Comparison of ENCODE assay signal across 10 mouse cellular contexts in genomic region chr16:20534617-20535295, GRCm38 (mm10). TPM values are rescaled to one million over a fixed set of nuclear protein-coding genes. Genes with fewer than 3 reads are reported as not detected.
DNase-seq lines count a peak whose midpoint lies in the region; ATAC-seq and TF ChIP-seq lines count a peak whose summit lies in the region.
"Had no signal": no experiment of that assay in that cellular context is flagged by ENCODE, and none has a peak within 500 bp of the region (broad histone marks: within the 10 kb centered on the region; RNA-seq: fewer than 3 reads in every experiment).

No protein-coding gene starts in this region.

- ATAC-seq in forebrain, embryonic 16.5 days, result no peak
- ATAC-seq in kidney, embryonic 15.5 days (replicated peaks; ENCODE audit: low FRiP score), result no peak
- no peak for ATAC-seq in liver, embryonic 12.5 days

- no peak for TF ChIP-seq CTCF in MEL (IDR thresholded peaks at IDR 0.05 in 2 of 3, conservative IDR thresholded peaks at IDR 0.05 in 1 of 3; ENCODE audit: control insufficient read depth in 1 of 3, insufficient read depth in 1 of 3, low read depth in 2 of 3, low read length in 3 of 3, poor library complexity in 1 of 3, severe bottlenecking in 1 of 3)

- H3K9me3 ChIP-seq in forebrain, embryonic 10.5 days, result no peaks in the 10 kb centered on the region
- no peaks in the 10 kb centered on the region for H3K9me3 ChIP-seq in forebrain, embryonic 16.5 days (ENCODE audit: control insufficient read depth, low read length)
- no peaks in the 10 kb centered on the region for H3K9me3 ChIP-seq in kidney, embryonic 15.5 days (replicated peaks)
- no peaks in the 10 kb centered on the region for H3K9me3 ChIP-seq in MEL (replicated peaks; ENCODE audit: insufficient read depth, low read length)
- no peaks in the 10 kb centered on the region for H3K9me3 ChIP-seq in liver, embryonic 12.5 days (replicated peaks)
- H3K9me3 ChIP-seq: embryonic facial prominence, embryonic 12.5 days had no signal

- WGBS in forebrain, embryonic 10.5 days, result 54% methylated on average over 10 of the region's 10 CpGs
- WGBS in forebrain, embryonic 16.5 days, result 47% methylated on average over 10 of the region's 10 CpGs
- 48% methylated on average over 10 of the region's 10 CpGs for WGBS in kidney, embryonic 15.5 days
- 37% methylated on average over 10 of the region's 10 CpGs for WGBS in liver, embryonic 12.5 days (ENCODE audit: insufficient replicate concordance)

- no peak overlapping the region for H3K27ac ChIP-seq in forebrain, embryonic 10.5 days
- H3K27ac ChIP-seq in forebrain, embryonic 16.5 days (ENCODE audit: low read length), result no peak overlapping the region
- H3K27ac ChIP-seq in kidney, embryonic 15.5 days, result no peak overlapping the region
- no peak overlapping the region for H3K27ac ChIP-seq in MEL (ENCODE audit: control insufficient read depth, low read depth, low read length)
- H3K27ac ChIP-seq in liver, embryonic 12.5 days, result no peak overlapping the region

- no peak for DNase-seq in forebrain, embryonic 10.5 days (ENCODE audit: extremely low spot score, low spot score)
- DNase-seq in kidney, postnatal 25 days, result no peak
- DNase-seq in MEL (ENCODE audit: low read depth, low spot score), result no peak
- DNase-seq in spleen, adult 18-20 months, result no peak
- DNase-seq in layer of hippocampus, postnatal 14 days (ENCODE audit: low spot score in 2 of 2), result no peak

- TF ChIP-seq RAD21 in MEL (IDR thresholded peaks at IDR 0.05; ENCODE audit: low read depth, low read length), result no peak

- no peak overlapping the region for H3K4me2 ChIP-seq in forebrain, embryonic 16.5 days (ENCODE audit: low read length)
- H3K4me2 ChIP-seq in kidney, embryonic 15.5 days, result peak overlapping the region; percentile 40
- peak overlapping the region; percentile 88 for H3K4me2 ChIP-seq in liver, embryonic 12.5 days

- TF ChIP-seq POLR2A in MEL (IDR thresholded peaks at IDR 0.05; ENCODE audit: control insufficient read depth in 1 of 2, insufficient read depth in 1 of 2, low read depth in 1 of 2, low read length in 2 of 2, poor library complexity in 1 of 2), result no peak; a peak in 1 of 4 replicates

- TF ChIP-seq EP300 in MEL (IDR thresholded peaks at IDR 0.05; ENCODE audit: low read depth in 1 of 2, low read length in 2 of 2), result no peak

- H3K4me1 ChIP-seq in forebrain, embryonic 10.5 days, result peaks cover 27% of the 10 kb centered on the region
- H3K4me1 ChIP-seq in forebrain, embryonic 16.5 days (replicated peaks; ENCODE audit: control insufficient read depth, insufficient read depth, low read length), result peaks cover 26% of the 10 kb centered on the region
- H3K4me1 ChIP-seq in kidney, embryonic 15.5 days, result peaks cover 23% of the 10 kb centered on the region
- H3K4me1 ChIP-seq in MEL (ENCODE audit: control insufficient read depth in 1 of 2, insufficient read depth in 2 of 2, low read length in 2 of 2), result peaks cover 9 to 35% of the 10 kb centered on the region in 2 experiments
- peaks cover 38% of the 10 kb centered on the region for H3K4me1 ChIP-seq in liver, embryonic 12.5 days

- peaks cover 24% of the 10 kb centered on the region for H3K79me2 ChIP-seq in MEL (ENCODE audit: control insufficient read depth, insufficient read depth, low read length, poor library complexity)

- peaks cover 71% of the 10 kb centered on the region for H3K36me3 ChIP-seq in forebrain, embryonic 10.5 days (replicated peaks)
- peaks cover 22% of the 10 kb centered on the region for H3K36me3 ChIP-seq in forebrain, embryonic 16.5 days (ENCODE audit: control insufficient read depth, insufficient read depth)
- peaks cover 64% of the 10 kb centered on the region for H3K36me3 ChIP-seq in kidney, embryonic 15.5 days
- H3K36me3 ChIP-seq in MEL (ENCODE audit: control insufficient read depth in 1 of 2, insufficient read depth in 2 of 2, low read length in 2 of 2), result peaks cover 0 to 33% of the 10 kb centered on the region in 2 experiments; a peak in 2 of 4 replicates
- H3K36me3 ChIP-seq in liver, embryonic 12.5 days, result peaks cover 67% of the 10 kb centered on the region

- no peak overlapping the region for H3K9ac ChIP-seq in forebrain, embryonic 16.5 days (replicated peaks; ENCODE audit: low read depth, low read length)
- H3K9ac ChIP-seq in kidney, embryonic 15.5 days, result no peak overlapping the region
- peak overlapping the region; percentile 35; the same call in 1 of the 2 replicates for H3K9ac ChIP-seq in MEL (ENCODE audit: control insufficient read depth, low read depth, low read length, poor library complexity, severe bottlenecking)
- no peak overlapping the region for H3K9ac ChIP-seq in liver, embryonic 12.5 days

- H3K27me3 ChIP-seq in forebrain, embryonic 10.5 days (ENCODE audit: poor library complexity, severe bottlenecking), result no peaks in the 10 kb centered on the region
- no peaks in the 10 kb centered on the region for H3K27me3 ChIP-seq in forebrain, embryonic 16.5 days (replicated peaks; ENCODE audit: control insufficient read depth, insufficient read depth, low read length)
- H3K27me3 ChIP-seq in kidney, embryonic 15.5 days, result no peaks in the 10 kb centered on the region
- no peaks in the 10 kb centered on the region for H3K27me3 ChIP-seq in MEL (ENCODE audit: control insufficient read depth in 1 of 2, insufficient read depth in 2 of 2, low read length in 2 of 2)
- no peaks in the 10 kb centered on the region for H3K27me3 ChIP-seq in liver, embryonic 12.5 days (replicated peaks)
- H3K27me3 ChIP-seq: embryonic facial prominence, embryonic 12.5 days had no signal

- H3K4me3 ChIP-seq in forebrain, embryonic 10.5 days, result peak overlapping the region; percentile 94
- H3K4me3 ChIP-seq in forebrain, embryonic 16.5 days (replicated peaks; ENCODE audit: low read length), result no peak overlapping the region
- no peak overlapping the region; the same call in 1 of the 2 replicates for H3K4me3 ChIP-seq in kidney, embryonic 15.5 days (replicated peaks)
- H3K4me3 ChIP-seq in MEL (ENCODE audit: control insufficient read depth in 1 of 2, insufficient read depth in 1 of 2, low read depth in 2 of 2, low read length in 2 of 2), result peak overlapping the region in 1 of 2 experiments; percentile 35; a peak in 2 of 4 replicates
- H3K4me3 ChIP-seq in liver, embryonic 12.5 days, result peak overlapping the region; percentile 88; the same call in 1 of the 2 replicates

RNA-seq across cellular contexts. Expression of gene Ap2m1, which starts 0.5 kb away (rescaled TPM):
- polyA plus RNA-seq in forebrain, embryonic 10.5 days (2016; fragmentation: Nextera tagmentation; extraction: Ambion mirVana), result 628 and 638 TPM in 2 replicates
- 1,152 and 1,198 TPM in 2 replicates for polyA plus RNA-seq in forebrain, embryonic 16.5 days (2015; fragmentation: Nextera tagmentation; extraction: Ambion mirVana)
- 633 and 651 TPM in 2 replicates for polyA plus RNA-seq in kidney, embryonic 15.5 days (2015; fragmentation: Nextera tagmentation; extraction: Ambion mirVana)
- 185 and 199 TPM in 2 replicates for total RNA-seq in MEL (2012; rRNA removed)
- 1,000 to 10,000 TPM in 1 of 2 experiments, 100 to 1,000 TPM in 1; 312 to 1,810 TPM for polyA plus RNA-seq in MEL (2012; ENCODE audit: insufficient read depth in 1 of 2, insufficient read length in 2 of 2, low read depth in 1 of 2, low replicate concordance in 2 of 2, missing spikeins in 1 of 2)
- 463 and 468 TPM in 2 replicates for polyA plus RNA-seq in liver, embryonic 12.5 days (2016; fragmentation: Nextera tagmentation; extraction: Ambion mirVana)
- total RNA-seq in layer of hippocampus, postnatal 14 days (2021), result 100 to 1,000 TPM; 893 to 941 TPM

RNA-seq across cellular contexts. Expression of gene Abcf3, which starts 13.6 kb away (rescaled TPM):
- polyA plus RNA-seq in forebrain, embryonic 10.5 days (2016; fragmentation: Nextera tagmentation; extraction: Ambion mirVana), result 58.3 and 62.6 TPM in 2 replicates
- polyA plus RNA-seq in forebrain, embryonic 16.5 days (2015; fragmentation: Nextera tagmentation; extraction: Ambion mirVana), result 77.8 and 84.6 TPM in 2 replicates
- polyA plus RNA-seq in kidney, embryonic 15.5 days (2015; fragmentation: Nextera tagmentation; extraction: Ambion mirVana), result 52.6 and 64.5 TPM in 2 replicates
- 42.0 and 46.5 TPM in 2 replicates for total RNA-seq in MEL (2012; rRNA removed)
- polyA plus RNA-seq in MEL (2012; ENCODE audit: insufficient read depth in 1 of 2, insufficient read length in 2 of 2, low read depth in 1 of 2, low replicate concordance in 2 of 2, missing spikeins in 1 of 2), result 10 to 100 TPM in 1 of 2 experiments, not detected in 1; 79.6 TPM
- 38.8 and 40.5 TPM in 2 replicates for polyA plus RNA-seq in liver, embryonic 12.5 days (2016; fragmentation: Nextera tagmentation; extraction: Ambion mirVana)
- total RNA-seq in layer of hippocampus, postnatal 14 days (2021), result 10 to 100 TPM; 82.8 to 87.9 TPM

RNA-seq across cellular contexts. Expression of gene Dvl3, which starts 18.0 kb away (rescaled TPM):
- 28.8 and 30.5 TPM in 2 replicates for polyA plus RNA-seq in forebrain, embryonic 10.5 days (2016; fragmentation: Nextera tagmentation; extraction: Ambion mirVana)
- 30.6 and 37.0 TPM in 2 replicates for polyA plus RNA-seq in forebrain, embryonic 16.5 days (2015; fragmentation: Nextera tagmentation; extraction: Ambion mirVana)
- 25.0 and 27.9 TPM in 2 replicates for polyA plus RNA-seq in kidney, embryonic 15.5 days (2015; fragmentation: Nextera tagmentation; extraction: Ambion mirVana)
- 4.0 and 4.1 TPM in 2 replicates for total RNA-seq in MEL (2012; rRNA removed)
- 10 to 100 TPM in 1 of 2 experiments, not detected in 1; 20.5 TPM for polyA plus RNA-seq in MEL (2012; ENCODE audit: insufficient read depth in 1 of 2, insufficient read length in 2 of 2, low read depth in 1 of 2, low replicate concordance in 2 of 2, missing spikeins in 1 of 2)
- polyA plus RNA-seq in liver, embryonic 12.5 days (2016; fragmentation: Nextera tagmentation; extraction: Ambion mirVana), result 8.0 and 8.8 TPM in 2 replicates
- 10 to 100 TPM; 77.2 to 78.9 TPM for total RNA-seq in layer of hippocampus, postnatal 14 days (2021)

RNA-seq across cellular contexts. Expression of gene Eif2b5, which starts 36.1 kb away (rescaled TPM):
- 158 and 160 TPM in 2 replicates for polyA plus RNA-seq in forebrain, embryonic 10.5 days (2016; fragmentation: Nextera tagmentation; extraction: Ambion mirVana)
- 104 and 107 TPM in 2 replicates for polyA plus RNA-seq in forebrain, embryonic 16.5 days (2015; fragmentation: Nextera tagmentation; extraction: Ambion mirVana)
- 108 and 121 TPM in 2 replicates for polyA plus RNA-seq in kidney, embryonic 15.5 days (2015; fragmentation: Nextera tagmentation; extraction: Ambion mirVana)
- 131 and 137 TPM in 2 replicates for total RNA-seq in MEL (2012; rRNA removed)
- 100 to 1,000 TPM in 1 of 2 experiments, 10 to 100 TPM in 1; 91.1 to 115 TPM for polyA plus RNA-seq in MEL (2012; ENCODE audit: insufficient read depth in 1 of 2, insufficient read length in 2 of 2, low read depth in 1 of 2, low replicate concordance in 2 of 2, missing spikeins in 1 of 2)
- 90.0 and 99.7 TPM in 2 replicates for polyA plus RNA-seq in liver, embryonic 12.5 days (2016; fragmentation: Nextera tagmentation; extraction: Ambion mirVana)
- 10 to 100 TPM; 51.7 to 54.1 TPM for total RNA-seq in layer of hippocampus, postnatal 14 days (2021)

RNA-seq across cellular contexts. Expression of gene Vwa5b2, which starts 54.5 kb away (rescaled TPM):
- 0.84 and 0.97 TPM in 2 replicates for polyA plus RNA-seq in forebrain, embryonic 10.5 days (2016; fragmentation: Nextera tagmentation; extraction: Ambion mirVana)
- 5.4 and 7.3 TPM in 2 replicates for polyA plus RNA-seq in forebrain, embryonic 16.5 days (2015; fragmentation: Nextera tagmentation; extraction: Ambion mirVana)
- polyA plus RNA-seq in kidney, embryonic 15.5 days (2015; fragmentation: Nextera tagmentation; extraction: Ambion mirVana), result 1.6 and 1.7 TPM in 2 replicates
- total RNA-seq in MEL (2012; rRNA removed), result 0.07 and 0.15 TPM in 2 replicates
- under 1 TPM in 1 of 2 experiments, not detected in 1; 0.33 TPM for polyA plus RNA-seq in MEL (2012; ENCODE audit: insufficient read depth in 1 of 2, insufficient read length in 2 of 2, low read depth in 1 of 2, low replicate concordance in 2 of 2, missing spikeins in 1 of 2)
- polyA plus RNA-seq in liver, embryonic 12.5 days (2016; fragmentation: Nextera tagmentation; extraction: Ambion mirVana), result 0.23 and 0.30 TPM in 2 replicates
- total RNA-seq in layer of hippocampus, postnatal 14 days (2021), result 10 to 100 TPM; 30.8 to 43.6 TPM
- total RNA-seq: neutrophil, adult 5-6 weeks had no signal

Comparison
In these comparisons a context has a peak if more than half of its experiments do, and no peak if none do; other contexts are left out.
1. H3K4me3 ChIP-seq: peak in forebrain, embryonic 10.5 days (single experiment) and liver, embryonic 12.5 days (single experiment); none in forebrain, embryonic 16.5 days (single experiment) and kidney, embryonic 15.5 days (single experiment).